Mouse (Mus musculus) CD4-positive, CD25-positive, alpha-beta regulatory T cell, adult 4 months (primary cell): ENCODE data around the gene Cyp2c23. TPM values are rescaled to one million over a fixed set of nuclear protein-coding genes. Genes with fewer than 3 reads are reported as not detected.

Source experiments
- ATAC-seq: one replicate; pipeline ENCODE4 v1.8.0; 2017
- polyA plus RNA-seq, 2 experiments: library from polyadenylated mRNA; unstranded; fragments of 100-300 nt; shearing (Covaris generic); gene quantifications; one replicate each; pipeline ENCODE4 v1.2.1; 2017

The Cyp2c23 gene
- polyA plus RNA-seq, 2 experiments from 2014 or later = not detected

GRCm38 (mm10) chr19:43966481-43966880 is 62.5 kb downstream of the Cyp2c23 start:
- no peak for ATAC-seq

DNA sequence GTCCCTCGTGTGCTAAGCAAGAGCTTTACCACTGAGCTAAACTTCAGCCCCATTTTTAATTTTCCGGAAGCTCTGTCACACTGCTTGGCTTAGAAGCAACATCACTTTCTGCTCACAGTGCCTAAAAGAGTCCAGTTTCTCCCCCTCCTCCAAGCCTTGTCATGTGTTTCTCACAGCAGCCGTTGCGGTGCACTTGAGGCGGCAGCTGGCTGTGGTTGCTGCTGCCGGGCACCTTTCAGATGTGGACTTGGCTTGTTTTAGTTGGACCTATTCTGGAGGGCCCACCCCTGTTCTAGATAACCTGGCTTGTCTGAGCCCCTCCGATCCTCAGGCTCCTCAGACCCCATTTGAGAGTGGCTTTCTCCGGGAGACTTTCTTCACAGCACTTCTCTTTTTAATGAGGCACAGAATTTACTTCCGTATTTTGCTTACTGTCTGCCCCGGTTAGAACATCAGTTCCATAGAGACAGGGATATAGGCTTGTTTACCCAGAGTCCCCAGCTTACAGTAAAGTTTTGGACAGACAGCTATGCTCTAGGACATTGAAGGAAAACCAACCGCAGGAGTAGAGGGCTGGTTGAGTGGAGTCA is 63.4 kb downstream of the Cyp2c23 start:
- ATAC-seq = no peak

DNA sequence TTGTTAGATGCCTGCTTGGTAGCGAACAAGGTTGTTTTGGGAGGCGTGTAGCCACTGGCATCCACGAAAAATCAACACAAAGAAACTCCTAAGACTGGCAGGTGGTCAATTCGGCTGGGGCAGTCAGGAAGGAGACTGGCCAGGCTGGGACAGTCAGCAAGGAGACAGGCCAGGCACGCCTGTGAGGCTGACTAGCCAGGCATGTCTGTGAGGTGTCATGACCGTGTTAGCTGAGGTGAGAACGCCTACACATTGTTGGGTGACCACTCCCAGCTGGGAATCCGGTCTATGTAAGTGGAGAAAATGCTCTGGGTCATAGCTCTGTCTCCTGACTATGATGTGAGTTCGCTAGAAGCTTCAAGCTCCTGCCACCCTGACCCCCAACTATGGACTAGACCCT is 66.2 kb downstream of the Cyp2c23 start:
- ATAC-seq = no peak

- ATAC-seq = no peak
These were observed 67.8 kb downstream of the Cyp2c23 start for GRCm38 (mm10) chr19:43961185-43961584.

DNA sequence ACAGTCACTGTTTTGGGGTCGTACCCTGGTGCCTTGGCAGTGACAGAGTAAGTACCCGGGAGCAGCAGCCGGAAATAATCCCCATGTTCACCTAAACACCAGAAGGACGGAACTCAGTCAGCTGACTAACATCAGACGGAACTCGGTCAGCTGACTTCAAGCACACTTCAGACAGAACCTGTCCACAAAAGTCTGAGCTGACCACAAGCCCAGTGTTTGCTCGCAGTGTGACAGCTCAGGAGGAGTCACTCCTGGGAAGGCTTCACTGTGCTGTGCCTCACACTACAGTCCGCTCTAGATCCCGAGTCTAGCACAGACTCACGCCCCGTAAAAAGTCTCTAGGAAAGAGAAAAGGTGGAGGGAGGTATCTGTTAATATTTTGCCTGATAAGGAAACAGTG is 69.0 kb downstream of the Cyp2c23 start:
- ATAC-seq = no peak

DNA sequence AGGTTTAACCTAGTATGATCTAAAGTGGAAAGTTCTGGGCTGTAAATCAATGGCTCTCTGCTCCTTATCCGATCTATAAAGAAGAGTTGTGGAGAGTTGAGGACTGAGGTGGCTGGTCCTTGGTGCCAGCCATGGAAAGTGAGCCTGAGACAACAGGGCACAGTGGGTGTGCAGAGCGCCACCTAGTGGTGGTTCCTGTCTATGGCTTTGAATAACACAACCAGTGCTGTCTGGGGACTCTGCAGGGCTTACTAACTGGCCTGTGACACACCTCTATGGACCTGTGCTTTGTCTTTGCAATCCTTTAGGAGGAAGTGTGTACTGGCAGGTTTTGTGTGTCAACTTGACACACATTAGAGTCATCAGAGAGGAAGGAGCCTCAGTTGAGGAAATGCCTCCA is 69.8 kb downstream of the Cyp2c23 start:
- no peak for ATAC-seq

DNA sequence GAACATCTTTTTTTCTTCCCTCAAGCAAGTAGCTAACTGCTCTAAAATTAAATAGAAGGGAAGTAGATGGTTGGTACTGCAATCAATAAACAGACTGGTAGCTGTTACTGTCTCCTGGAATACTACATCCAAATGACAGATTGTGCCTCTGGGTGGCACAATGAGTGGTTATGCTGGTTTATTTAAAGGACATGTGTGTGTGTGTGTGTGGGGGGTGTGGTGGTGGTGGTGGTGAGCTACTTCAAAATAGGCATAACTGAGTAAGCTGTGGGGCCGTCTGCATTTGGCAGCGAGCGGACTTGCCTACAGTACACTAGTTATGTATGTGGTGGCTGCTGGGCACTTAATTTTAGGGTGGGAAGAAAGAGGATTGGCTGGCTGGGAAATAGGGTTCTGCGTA is 71.1 kb downstream of the Cyp2c23 start:
- ATAC-seq = no peak

DNA sequence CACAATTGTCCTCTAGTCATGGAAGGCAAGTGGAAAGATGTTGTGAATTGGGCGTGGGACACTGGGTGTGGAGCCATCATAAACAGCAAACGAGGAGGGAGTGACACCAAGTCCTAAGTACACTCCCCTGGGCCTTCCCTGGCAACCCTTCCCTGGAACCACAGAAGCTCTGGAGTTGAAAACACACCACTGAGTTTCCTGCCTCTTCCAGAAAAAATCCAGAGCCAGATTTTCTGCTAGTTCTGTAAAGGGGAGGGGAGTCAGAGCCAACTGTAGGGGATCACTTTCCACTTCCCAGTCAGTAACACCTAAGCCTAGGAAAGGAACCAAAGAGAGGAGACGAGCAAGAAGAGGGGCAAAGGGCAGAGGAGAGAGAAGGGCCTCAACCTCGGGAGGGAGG is 71.6 kb downstream of the Cyp2c23 start:
- ATAC-seq = no peak

DNA sequence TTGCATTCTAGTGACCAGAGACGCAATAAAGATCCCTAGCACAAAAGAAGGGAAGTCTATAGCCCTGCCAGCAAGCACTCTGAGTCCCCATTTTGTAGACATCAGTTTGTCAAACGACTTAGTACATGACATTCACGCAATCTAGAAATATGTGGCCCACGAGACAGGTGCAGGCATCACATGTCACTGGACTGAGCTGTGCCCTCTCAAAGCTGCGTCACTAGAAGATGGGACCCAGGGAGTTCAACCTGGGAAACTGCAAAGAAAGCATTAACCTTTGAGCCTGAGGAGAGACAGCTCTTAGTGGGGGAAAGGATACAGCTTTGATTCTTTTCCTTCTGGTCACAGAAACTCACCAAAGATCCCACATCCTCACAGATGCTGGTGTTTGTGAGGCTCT is 73.7 kb downstream of the Cyp2c23 start:
- no peak for ATAC-seq

Other genes starting within 250 kb of the Cyp2c23 start
- not detected for gene Abcc2, start 247.0 kb downstream of the Cyp2c23 start, polyA plus RNA-seq
- 1 to 10 TPM; 5.9 to 7.9 TPM for gene Dnmbp, start 89.0 kb downstream of the Cyp2c23 start, polyA plus RNA-seq
- gene Cpn1, start 42.7 kb downstream of the Cyp2c23 start, polyA plus RNA-seq = not detected
- 1 to 10 TPM; 3.6 to 5.2 TPM for gene Erlin1, start 40.6 kb upstream of the Cyp2c23 start, polyA plus RNA-seq
- gene Chuk, start 78.3 kb upstream of the Cyp2c23 start, polyA plus RNA-seq = 10 to 100 TPM; 43.5 to 46.8 TPM
- 10 to 100 TPM; 31.4 to 31.6 TPM for gene Cwf19l1, start 106.7 kb upstream of the Cyp2c23 start, polyA plus RNA-seq
- gene Bloc1s2, start 117.2 kb upstream of the Cyp2c23 start, polyA plus RNA-seq = 100 to 1,000 TPM; 117 to 129 TPM
- not detected for gene Pkd2l1, start 163.2 kb upstream of the Cyp2c23 start, polyA plus RNA-seq
- gene Scd3, start 174.1 kb upstream of the Cyp2c23 start, polyA plus RNA-seq = not detected